Mouse (Mus musculus): ENCODE results near the gene Itga4. TPM values are rescaled to one million over a fixed set of nuclear protein-coding genes. Genes with fewer than 3 reads are reported as not detected.
A peak's percentile ranks its signal among the peaks of the same experiment; 100 is the strongest.

The Itga4 gene
- polyA plus RNA-seq, 1 experiment from 2014 or later = 5.5 TPM

GRCm38 (mm10) chr2:79248283-79248682, 6.9 kb upstream of the Itga4 start:
- H3K4me2 ChIP-seq = no peak overlapping the region
- ATAC-seq (replicated peaks; ENCODE audit: low FRiP score) = no peak
- H3K4me1 ChIP-seq = 0 out of 2 replicates have a peak, but pooled peaks cover 7% of the 10 kb centered on the region
- no peaks in the 10 kb centered on the region for H3K27me3 ChIP-seq
- WGBS = 61% methylated on average over 5 of the region's 5 CpGs
- no peaks in the 10 kb centered on the region for H3K9me3 ChIP-seq (replicated peaks)
- H3K9ac ChIP-seq = no peak overlapping the region
- H3K36me3 ChIP-seq = no peaks in the 10 kb centered on the region
- H3K27ac ChIP-seq = no peak overlapping the region
- H3K4me3 ChIP-seq (replicated peaks) = no peak overlapping the region

GRCm38 (mm10) chr2:79250510-79250909, 4.7 kb upstream of the Itga4 start:
- no peaks in the 10 kb centered on the region for H3K27me3 ChIP-seq
- H3K4me2 ChIP-seq = no peak overlapping the region
- 10% methylated on average over 1 of the region's 1 CpGs for WGBS
- no peak overlapping the region for H3K9ac ChIP-seq
- H3K36me3 ChIP-seq = no peaks in the 10 kb centered on the region
- H3K4me1 ChIP-seq = peaks cover 22% of the 10 kb centered on the region
- H3K4me3 ChIP-seq (replicated peaks) = no peak overlapping the region
- ATAC-seq (replicated peaks; ENCODE audit: low FRiP score) = no peak
- H3K9me3 ChIP-seq (replicated peaks) = no peaks in the 10 kb centered on the region
- H3K27ac ChIP-seq = no peak overlapping the region

- H3K4me3 ChIP-seq (replicated peaks) = no peak overlapping the region
- H3K9ac ChIP-seq = no peak overlapping the region
- H3K27ac ChIP-seq = peak overlapping the region; percentile 9; the same call in 1 of the 2 replicates
- no peaks in the 10 kb centered on the region for H3K27me3 ChIP-seq
- 26% methylated on average over 8 of the region's 8 CpGs for WGBS
- H3K4me1 ChIP-seq = peaks cover 27% of the 10 kb centered on the region
- peak overlapping the region; percentile 15; the same call in 1 of the 2 replicates for H3K4me2 ChIP-seq
- no peaks in the 10 kb centered on the region for H3K36me3 ChIP-seq
- peak; percentile 54 for ATAC-seq (replicated peaks; ENCODE audit: low FRiP score)
- H3K9me3 ChIP-seq (replicated peaks) = no peaks in the 10 kb centered on the region
These were observed 1.4 kb upstream of the Itga4 start for GRCm38 (mm10) chr2:79253754-79254197.

GRCm38 (mm10) chr2:79254588-79255191, 536 bp upstream of the Itga4 start:
- ATAC-seq (replicated peaks; ENCODE audit: low FRiP score) = peak; percentile 50
- H3K9me3 ChIP-seq (replicated peaks) = no peaks in the 10 kb centered on the region
- H3K27ac ChIP-seq = peak overlapping the region; percentile 68
- peaks cover 27% of the 10 kb centered on the region for H3K4me1 ChIP-seq
- peak overlapping the region; percentile 51 for H3K4me3 ChIP-seq (replicated peaks)
- H3K36me3 ChIP-seq = no peaks in the 10 kb centered on the region
- peak overlapping the region; percentile 80 for H3K4me2 ChIP-seq
- H3K27me3 ChIP-seq = no peaks in the 10 kb centered on the region
- no peak overlapping the region for H3K9ac ChIP-seq
- WGBS = 48% methylated on average over 3 of the region's 3 CpGs

GRCm38 (mm10) chr2:79256001-79256339, 744 bp downstream of the Itga4 start:
- Histone ChIP-seq H3K9ac (peak overlapping the region; percentile 36), H3K27me3 (no peaks in the 10 kb centered on the region), H3K36me3 (no peaks in the 10 kb centered on the region), H3K9me3 (replicated peaks) (no peaks in the 10 kb centered on the region), H3K27ac (peak overlapping the region; percentile 68), H3K4me1 (peaks cover 23% of the 10 kb centered on the region), H3K4me2 (peak overlapping the region; percentile 80), H3K4me3 (replicated peaks) (peak overlapping the region; percentile 51)
- ATAC-seq (replicated peaks; ENCODE audit: low FRiP score) = 0 out of 2 replicates have a peak, but pooled peaks have one; percentile 13
- WGBS = 18% methylated on average over 7 of the region's 7 CpGs

- Histone ChIP-seq H3K9ac (no peak overlapping the region), H3K27me3 (no peaks in the 10 kb centered on the region), H3K27ac (no peak overlapping the region; the same call in 1 of the 2 replicates), H3K4me1 (peaks cover 23% of the 10 kb centered on the region), H3K9me3 (replicated peaks) (no peaks in the 10 kb centered on the region), H3K36me3 (no peaks in the 10 kb centered on the region), H3K4me3 (replicated peaks) (peak overlapping the region; percentile 51), H3K4me2 (peak overlapping the region; percentile 80)
- 68% methylated on average over 1 of the region's 1 CpGs for WGBS
- no peak for ATAC-seq (replicated peaks; ENCODE audit: low FRiP score)
These were observed 1.1 kb downstream of the Itga4 start for GRCm38 (mm10) chr2:79256376-79256775.

GRCm38 (mm10) chr2:79256880-79257279, 1.7 kb downstream of the Itga4 start:
- 38% methylated on average over 4 of the region's 4 CpGs for WGBS
- no peak for ATAC-seq (replicated peaks; ENCODE audit: low FRiP score)
- Histone ChIP-seq H3K36me3 (no peaks in the 10 kb centered on the region), H3K4me3 (replicated peaks) (peak overlapping the region; percentile 51), H3K4me2 (peak overlapping the region; percentile 80), H3K9ac (no peak overlapping the region), H3K27ac (no peak overlapping the region), H3K27me3 (no peaks in the 10 kb centered on the region), H3K4me1 (peaks cover 23% of the 10 kb centered on the region), H3K9me3 (replicated peaks) (no peaks in the 10 kb centered on the region)

GRCm38 (mm10) chr2:79257411-79257810, 2.2 kb downstream of the Itga4 start:
- no peak overlapping the region for H3K9ac ChIP-seq
- no peak overlapping the region for H3K4me3 ChIP-seq (replicated peaks)
- H3K4me1 ChIP-seq = peaks cover 23% of the 10 kb centered on the region
- H3K4me2 ChIP-seq = peak overlapping the region; percentile 80
- no peaks in the 10 kb centered on the region for H3K27me3 ChIP-seq
- H3K9me3 ChIP-seq (replicated peaks) = no peaks in the 10 kb centered on the region
- no peaks in the 10 kb centered on the region for H3K36me3 ChIP-seq
- 78% methylated on average over 4 of the region's 4 CpGs for WGBS
- no peak overlapping the region for H3K27ac ChIP-seq
- no peak for ATAC-seq (replicated peaks; ENCODE audit: low FRiP score)

- H3K4me1 ChIP-seq = peaks cover 20% of the 10 kb centered on the region
- WGBS = 73% methylated on average over 4 of the region's 4 CpGs
- H3K9me3 ChIP-seq (replicated peaks) = no peaks in the 10 kb centered on the region
- H3K4me3 ChIP-seq (replicated peaks) = no peak overlapping the region
- H3K9ac ChIP-seq = no peak overlapping the region
- H3K27ac ChIP-seq = no peak overlapping the region
- no peaks in the 10 kb centered on the region for H3K27me3 ChIP-seq
- H3K36me3 ChIP-seq = no peaks in the 10 kb centered on the region
- no peak overlapping the region for H3K4me2 ChIP-seq
- ATAC-seq (replicated peaks; ENCODE audit: low FRiP score) = peak; percentile 45
These were observed 4.1 kb downstream of the Itga4 start for GRCm38 (mm10) chr2:79259326-79259725.

GRCm38 (mm10) chr2:79265665-79266064, 10.4 kb downstream of the Itga4 start:
- no peaks in the 10 kb centered on the region for H3K36me3 ChIP-seq
- H3K4me3 ChIP-seq (replicated peaks) = no peak overlapping the region
- 47% methylated on average over 4 of the region's 4 CpGs for WGBS
- H3K4me1 ChIP-seq = no peaks in the 10 kb centered on the region
- no peak overlapping the region for H3K4me2 ChIP-seq
- ATAC-seq (replicated peaks; ENCODE audit: low FRiP score) = no peak
- H3K9ac ChIP-seq = no peak overlapping the region
- H3K9me3 ChIP-seq (replicated peaks) = no peaks in the 10 kb centered on the region
- no peak overlapping the region for H3K27ac ChIP-seq
- no peaks in the 10 kb centered on the region for H3K27me3 ChIP-seq

GRCm38 (mm10) chr2:79266480-79266879, 11.3 kb downstream of the Itga4 start:
- WGBS = 90% methylated on average over 3 of the region's 3 CpGs
- Histone ChIP-seq H3K27me3 (no peaks in the 10 kb centered on the region), H3K27ac (no peak overlapping the region), H3K36me3 (no peaks in the 10 kb centered on the region), H3K4me3 (replicated peaks) (no peak overlapping the region), H3K9ac (no peak overlapping the region), H3K4me1 (no peaks in the 10 kb centered on the region), H3K4me2 (no peak overlapping the region), H3K9me3 (replicated peaks) (no peaks in the 10 kb centered on the region)
- no peak for ATAC-seq (replicated peaks; ENCODE audit: low FRiP score)

- no peaks in the 10 kb centered on the region for H3K9me3 ChIP-seq (replicated peaks)
- no peaks in the 10 kb centered on the region for H3K27me3 ChIP-seq
- no peaks in the 10 kb centered on the region for H3K36me3 ChIP-seq
- H3K4me1 ChIP-seq = no peaks in the 10 kb centered on the region
- no peak overlapping the region for H3K9ac ChIP-seq
- H3K27ac ChIP-seq = no peak overlapping the region
- no peak overlapping the region for H3K4me2 ChIP-seq
- H3K4me3 ChIP-seq (replicated peaks) = no peak overlapping the region
- WGBS = 83% methylated on average over 3 of the region's 3 CpGs
- no peak for ATAC-seq (replicated peaks; ENCODE audit: low FRiP score)
These were observed 12.0 kb downstream of the Itga4 start for GRCm38 (mm10) chr2:79267181-79267580.

- no peaks in the 10 kb centered on the region for H3K27me3 ChIP-seq
- 46% methylated on average over 4 of the region's 4 CpGs for WGBS
- H3K27ac ChIP-seq = no peak overlapping the region
- no peak overlapping the region for H3K9ac ChIP-seq
- no peak for ATAC-seq (replicated peaks; ENCODE audit: low FRiP score)
- H3K4me1 ChIP-seq = no peaks in the 10 kb centered on the region
- H3K36me3 ChIP-seq = no peaks in the 10 kb centered on the region
- H3K4me3 ChIP-seq (replicated peaks) = no peak overlapping the region
- no peak overlapping the region for H3K4me2 ChIP-seq
- no peaks in the 10 kb centered on the region for H3K9me3 ChIP-seq (replicated peaks)
These were observed 13.6 kb downstream of the Itga4 start for GRCm38 (mm10) chr2:79268863-79269262.

All from kidney, embryonic 15.5 days (tissue).